Mouse (Mus musculus): ENCODE measurements around the gene Lims1. TPM values are rescaled to one million over a fixed set of nuclear protein-coding genes. Genes with fewer than 3 reads are reported as not detected.
A peak's percentile ranks its signal among the peaks of the same experiment; 100 is the strongest.

Lims1 gene
- polyA plus RNA-seq, 1 experiment = 170 TPM

- no peak overlapping the region for H3K4me3 ChIP-seq (ENCODE audit: insufficient read depth, low read length)
- TF ChIP-seq POLR2A (IDR thresholded peaks at IDR 0.05; ENCODE audit: low read depth, low read length) (no peak), CTCF (IDR thresholded peaks at IDR 0.05; ENCODE audit: borderline replicate concordance, insufficient read depth, low read length) (no peak)
- H3K4me1 ChIP-seq (ENCODE audit: control insufficient read depth, insufficient read depth, low read length) = peaks cover 2% of the 10 kb centered on the region; the same call in 1 of the 2 replicates
- no peak overlapping the region for H3K27ac ChIP-seq (ENCODE audit: insufficient read depth, low read length)
Observed at GRCm38 (mm10) chr10:58405285-58405948, 82.2 kb downstream of the Lims1 start.

DNA sequence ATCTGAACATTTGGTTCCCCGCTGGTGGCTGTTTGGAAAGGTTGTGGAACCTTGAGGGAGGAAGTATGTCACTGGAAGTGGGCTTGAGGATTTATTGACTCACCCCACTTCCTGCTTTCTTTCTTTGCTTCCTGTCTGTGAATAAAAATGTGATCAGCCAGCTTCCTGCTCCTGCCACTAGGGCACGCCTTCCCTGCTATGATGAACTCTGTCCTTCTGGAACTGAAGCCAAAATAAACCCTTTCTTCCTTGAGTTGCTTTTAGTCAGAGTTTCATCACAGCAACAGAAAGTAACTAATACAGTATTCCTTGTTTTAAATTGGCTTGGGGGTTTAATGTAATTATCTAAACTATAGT lies 82.7 kb downstream of the Lims1 start:
- TF ChIP-seq POLR2A (IDR thresholded peaks at IDR 0.05; ENCODE audit: low read depth, low read length) = no peak
- no peak for TF ChIP-seq CTCF (IDR thresholded peaks at IDR 0.05; ENCODE audit: borderline replicate concordance, insufficient read depth, low read length)
- H3K4me1 ChIP-seq (ENCODE audit: control insufficient read depth, insufficient read depth, low read length) = peaks cover 2% of the 10 kb centered on the region; the same call in 1 of the 2 replicates
- no peak overlapping the region for H3K4me3 ChIP-seq (ENCODE audit: insufficient read depth, low read length)
- no peak overlapping the region for H3K27ac ChIP-seq (ENCODE audit: insufficient read depth, low read length)

DNA sequence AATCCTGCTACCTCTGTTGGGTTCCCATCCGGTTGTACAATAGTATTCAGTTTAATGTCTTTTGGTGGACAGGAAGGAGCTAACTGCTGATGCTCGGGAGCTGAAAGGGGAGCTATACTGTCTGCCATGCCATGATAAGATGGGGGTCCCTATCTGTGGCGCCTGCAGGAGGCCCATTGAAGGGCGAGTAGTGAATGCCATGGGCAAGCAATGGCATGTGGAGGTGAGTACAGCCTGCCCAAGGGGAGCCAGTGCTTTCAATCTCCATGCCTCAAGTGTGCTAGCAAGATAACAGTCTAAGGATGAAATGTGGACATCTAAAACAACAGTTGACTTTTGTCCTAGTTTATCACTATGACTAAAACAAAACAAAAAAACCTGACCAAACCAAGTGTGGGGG lies 89.1 kb downstream of the Lims1 start:
- Histone ChIP-seq H3K27ac (ENCODE audit: insufficient read depth, low read length) (no peak overlapping the region), H3K4me1 (ENCODE audit: control insufficient read depth, insufficient read depth, low read length) (no peaks in the 10 kb centered on the region), H3K4me3 (ENCODE audit: insufficient read depth, low read length) (no peak overlapping the region)
- TF ChIP-seq CTCF (IDR thresholded peaks at IDR 0.05; ENCODE audit: borderline replicate concordance, insufficient read depth, low read length) = no peak
- TF ChIP-seq POLR2A (IDR thresholded peaks at IDR 0.05; ENCODE audit: low read depth, low read length) = no peak

GRCm38 (mm10) chr10:58412852-58413251 lies 89.6 kb downstream of the Lims1 start:
- Histone ChIP-seq H3K4me1 (ENCODE audit: control insufficient read depth, insufficient read depth, low read length) (no peaks in the 10 kb centered on the region), H3K4me3 (ENCODE audit: insufficient read depth, low read length) (no peak overlapping the region), H3K27ac (ENCODE audit: insufficient read depth, low read length) (no peak overlapping the region)
- TF ChIP-seq POLR2A (IDR thresholded peaks at IDR 0.05; ENCODE audit: low read depth, low read length) = no peak
- no peak for TF ChIP-seq CTCF (IDR thresholded peaks at IDR 0.05; ENCODE audit: borderline replicate concordance, insufficient read depth, low read length)

GRCm38 (mm10) chr10:58416702-58417101 lies 93.4 kb downstream of the Lims1 start:
- TF ChIP-seq POLR2A (IDR thresholded peaks at IDR 0.05; ENCODE audit: low read depth, low read length) = no peak
- TF ChIP-seq CTCF (IDR thresholded peaks at IDR 0.05; ENCODE audit: borderline replicate concordance, insufficient read depth, low read length) = no peak
- Histone ChIP-seq H3K4me3 (ENCODE audit: insufficient read depth, low read length) (no peak overlapping the region), H3K4me1 (ENCODE audit: control insufficient read depth, insufficient read depth, low read length) (no peaks in the 10 kb centered on the region), H3K27ac (ENCODE audit: insufficient read depth, low read length) (no peak overlapping the region)

DNA sequence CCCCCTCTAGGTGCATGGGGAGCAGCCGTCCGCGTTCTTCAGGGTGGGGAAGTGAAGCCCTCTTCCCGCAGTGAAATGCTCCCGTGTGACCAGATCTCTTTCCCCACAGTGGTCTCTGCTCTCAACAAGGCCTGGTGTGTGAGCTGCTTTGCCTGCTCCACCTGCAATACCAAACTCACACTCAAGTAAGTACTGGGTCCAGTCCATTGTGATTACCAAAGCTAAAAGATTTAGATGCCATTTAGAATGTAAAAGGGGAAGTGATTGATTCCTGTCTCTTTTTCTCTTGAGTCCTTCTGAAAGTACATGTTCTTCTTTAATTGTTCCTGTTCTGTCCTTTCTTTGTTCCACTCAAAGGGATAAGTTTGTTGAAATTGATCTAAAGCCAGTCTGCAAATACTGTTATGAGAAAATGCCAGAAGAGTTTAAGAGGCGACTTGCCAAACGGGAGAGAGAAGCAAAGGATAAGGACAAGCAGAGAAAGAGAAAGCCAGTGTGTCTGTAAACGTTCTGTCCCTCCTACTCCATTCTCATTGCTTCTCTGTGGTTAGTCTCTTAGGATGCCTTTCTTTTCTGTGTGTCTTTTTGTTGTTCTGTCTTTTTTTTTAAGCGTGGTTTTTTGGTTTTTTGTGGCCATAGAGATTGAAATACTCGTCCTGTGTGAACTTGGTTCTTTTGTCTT lies 95.2 kb downstream of the Lims1 start:
- Histone ChIP-seq H3K27ac (ENCODE audit: insufficient read depth, low read length) (no peak overlapping the region), H3K4me3 (ENCODE audit: insufficient read depth, low read length) (no peak overlapping the region), H3K4me1 (ENCODE audit: control insufficient read depth, insufficient read depth, low read length) (no peaks in the 10 kb centered on the region)
- TF ChIP-seq POLR2A (IDR thresholded peaks at IDR 0.05; ENCODE audit: low read depth, low read length) = no peak
- no peak for TF ChIP-seq CTCF (IDR thresholded peaks at IDR 0.05; ENCODE audit: borderline replicate concordance, insufficient read depth, low read length)

DNA sequence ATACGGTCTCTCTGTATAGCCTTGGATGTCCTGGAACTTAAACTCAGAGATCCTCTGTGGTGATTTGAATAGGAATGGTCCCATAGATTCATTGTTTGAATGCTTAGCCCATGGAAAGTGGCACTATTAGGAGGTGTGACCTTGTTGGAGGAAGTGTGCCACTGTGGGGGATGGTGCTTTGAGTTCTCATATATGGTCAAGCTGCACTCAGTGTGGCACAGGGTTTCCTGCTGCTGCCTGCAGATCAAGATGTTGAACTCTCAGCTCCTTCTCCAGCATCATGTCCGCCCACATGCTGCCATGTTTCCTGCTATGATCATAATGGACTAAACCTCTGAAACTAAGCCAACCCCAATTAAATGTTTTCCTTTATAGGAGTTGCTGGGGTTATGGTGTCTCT lies 104.7 kb downstream of the Lims1 start:
- Histone ChIP-seq H3K4me3 (ENCODE audit: insufficient read depth, low read length) (no peak overlapping the region), H3K4me1 (ENCODE audit: control insufficient read depth, insufficient read depth, low read length) (no peaks in the 10 kb centered on the region), H3K27ac (ENCODE audit: insufficient read depth, low read length) (no peak overlapping the region)
- TF ChIP-seq CTCF (IDR thresholded peaks at IDR 0.05; ENCODE audit: borderline replicate concordance, insufficient read depth, low read length) = no peak

DNA sequence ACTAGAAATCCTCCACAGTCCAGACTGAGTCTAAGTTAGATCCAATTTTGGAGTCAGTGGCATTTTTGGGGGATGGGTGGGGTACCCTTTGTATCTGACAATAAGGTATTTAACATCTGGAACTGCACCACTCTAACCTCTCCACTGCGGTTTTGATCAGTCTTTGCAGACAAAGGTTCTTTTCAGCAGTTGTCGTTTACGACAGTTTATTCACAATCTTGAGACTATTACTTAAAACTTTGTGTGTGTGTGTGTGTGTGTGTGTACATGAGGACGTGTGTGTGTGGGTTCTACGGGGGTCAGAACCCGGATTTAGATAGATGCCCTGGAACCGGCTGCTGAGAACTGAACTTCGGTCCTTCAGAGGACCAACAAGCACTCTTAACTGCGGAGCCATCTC lies 122.6 kb downstream of the Lims1 start:
- Histone ChIP-seq H3K4me3 (ENCODE audit: insufficient read depth, low read length) (peak overlapping the region; percentile 62), H3K4me1 (ENCODE audit: control insufficient read depth, insufficient read depth, low read length) (peaks cover 3% of the 10 kb centered on the region), H3K27ac (ENCODE audit: insufficient read depth, low read length) (peak overlapping the region; percentile 91)
- TF ChIP-seq CTCF (IDR thresholded peaks at IDR 0.05; ENCODE audit: borderline replicate concordance, insufficient read depth, low read length) (no peak), POLR2A (IDR thresholded peaks at IDR 0.05; ENCODE audit: low read depth, low read length) (no peak)

- TF ChIP-seq CTCF (IDR thresholded peaks at IDR 0.05; ENCODE audit: borderline replicate concordance, insufficient read depth, low read length) (no peak), POLR2A (IDR thresholded peaks at IDR 0.05; ENCODE audit: low read depth, low read length) (peak; percentile 81)
- Histone ChIP-seq H3K4me3 (ENCODE audit: insufficient read depth, low read length) (peak within 1 kb of the TSS; percentile 74), H3K27ac (ENCODE audit: insufficient read depth, low read length) (peak within 1 kb of the TSS; percentile 91), H3K4me1 (ENCODE audit: control insufficient read depth, insufficient read depth, low read length) (peaks cover 3% of the 10 kb centered on the region)
Observed at GRCm38 (mm10) chr10:58446384-58447279, 123.4 kb downstream of the Lims1 start, which contains the start of gene Ranbp2. TSS of gene Ranbp2 (plus strand) at chr10:58446920.
